Mouse (Mus musculus): ENCODE data around the gene Cenpo. TPM values are rescaled to one million over a fixed set of nuclear protein-coding genes. Genes with fewer than 3 reads are reported as not detected.

Cenpo gene
- polyA plus RNA-seq, 1 experiment = 7.7 TPM

DNA sequence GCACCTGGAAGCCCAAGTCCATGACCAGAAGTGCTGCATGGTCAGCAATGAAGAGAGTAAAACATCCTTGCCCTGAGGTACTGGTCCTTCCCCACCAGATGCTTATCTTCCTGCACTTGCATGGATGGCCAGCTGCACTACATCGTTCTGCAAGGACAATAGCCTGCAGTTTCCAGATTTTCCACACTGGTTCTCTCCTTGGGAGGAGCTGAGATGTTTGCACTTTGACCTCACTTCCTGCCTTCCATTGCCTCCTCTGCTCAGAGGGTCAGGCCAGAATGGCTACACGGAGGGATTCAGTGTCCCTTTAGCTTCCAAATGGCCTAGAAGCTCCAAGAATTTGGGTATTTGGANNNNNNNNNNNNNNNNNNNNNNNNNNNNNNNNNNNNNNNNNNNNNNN, 49.4 kb downstream of the Cenpo start:
- Histone ChIP-seq H3K4me3 (ENCODE audit: insufficient read depth, low read length) (no peak overlapping the region), H3K27ac (ENCODE audit: insufficient read depth, low read length) (no peak overlapping the region), H3K4me1 (ENCODE audit: control insufficient read depth, insufficient read depth, low read length) (peaks cover 1% of the 10 kb centered on the region; the same call in 1 of the 2 replicates)
- TF ChIP-seq CTCF (IDR thresholded peaks at IDR 0.05; ENCODE audit: extremely low read depth, insufficient read depth, low read length) (no peak), POLR2A (IDR thresholded peaks at IDR 0.05; ENCODE audit: extremely low read depth, insufficient read depth, low read length) (no peak)

DNA sequence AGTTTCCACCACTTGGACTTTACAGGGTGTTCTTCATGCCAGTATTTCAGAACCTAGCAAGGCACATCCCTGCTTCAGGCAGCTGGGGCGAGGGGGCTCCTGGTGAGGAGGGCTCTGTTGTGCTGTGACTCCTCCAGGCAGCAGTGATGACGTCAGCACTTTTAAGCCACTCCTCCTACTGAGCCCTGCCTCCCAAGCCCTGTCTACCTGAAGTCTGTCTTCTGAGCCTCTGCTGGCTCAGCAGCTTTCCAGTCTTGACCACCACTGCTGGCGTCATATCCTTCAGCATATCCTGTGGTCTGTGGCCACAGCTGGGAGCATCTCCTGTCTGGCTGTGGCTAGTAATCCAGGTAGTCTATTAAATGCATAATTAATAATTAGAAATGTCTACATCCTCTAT, 53.6 kb downstream of the Cenpo start:
- H3K27ac ChIP-seq (ENCODE audit: insufficient read depth, low read length) = no peak overlapping the region

GRCm38 (mm10) chr12:4179671-4180233, 54.3 kb downstream of the Cenpo start:
- H3K4me1 ChIP-seq (ENCODE audit: control insufficient read depth, insufficient read depth, low read length) = no peaks in the 10 kb centered on the region
- H3K4me3 ChIP-seq (ENCODE audit: insufficient read depth, low read length) = no peak overlapping the region
- no peak overlapping the region for H3K27ac ChIP-seq (ENCODE audit: insufficient read depth, low read length)
- no peak for TF ChIP-seq CTCF (IDR thresholded peaks at IDR 0.05; ENCODE audit: extremely low read depth, insufficient read depth, low read length)
- no peak for TF ChIP-seq POLR2A (IDR thresholded peaks at IDR 0.05; ENCODE audit: extremely low read depth, insufficient read depth, low read length)

More for the DNA sequence above, 53.6 kb downstream of the Cenpo start:
- H3K4me1 ChIP-seq (ENCODE audit: control insufficient read depth, insufficient read depth, low read length) = no peaks in the 10 kb centered on the region
- TF ChIP-seq CTCF (IDR thresholded peaks at IDR 0.05; ENCODE audit: extremely low read depth, insufficient read depth, low read length) = no peak
- no peak for TF ChIP-seq POLR2A (IDR thresholded peaks at IDR 0.05; ENCODE audit: extremely low read depth, insufficient read depth, low read length)
- H3K4me3 ChIP-seq (ENCODE audit: insufficient read depth, low read length) = no peak overlapping the region

- Histone ChIP-seq H3K4me3 (ENCODE audit: insufficient read depth, low read length) (no peak overlapping the region), H3K27ac (ENCODE audit: insufficient read depth, low read length) (no peak overlapping the region), H3K4me1 (ENCODE audit: control insufficient read depth, insufficient read depth, low read length) (no peaks in the 10 kb centered on the region)
- TF ChIP-seq CTCF (IDR thresholded peaks at IDR 0.05; ENCODE audit: extremely low read depth, insufficient read depth, low read length) (no peak), POLR2A (IDR thresholded peaks at IDR 0.05; ENCODE audit: extremely low read depth, insufficient read depth, low read length) (no peak)
These were observed 55.3 kb downstream of the Cenpo start for GRCm38 (mm10) chr12:4178839-4179238.

DNA sequence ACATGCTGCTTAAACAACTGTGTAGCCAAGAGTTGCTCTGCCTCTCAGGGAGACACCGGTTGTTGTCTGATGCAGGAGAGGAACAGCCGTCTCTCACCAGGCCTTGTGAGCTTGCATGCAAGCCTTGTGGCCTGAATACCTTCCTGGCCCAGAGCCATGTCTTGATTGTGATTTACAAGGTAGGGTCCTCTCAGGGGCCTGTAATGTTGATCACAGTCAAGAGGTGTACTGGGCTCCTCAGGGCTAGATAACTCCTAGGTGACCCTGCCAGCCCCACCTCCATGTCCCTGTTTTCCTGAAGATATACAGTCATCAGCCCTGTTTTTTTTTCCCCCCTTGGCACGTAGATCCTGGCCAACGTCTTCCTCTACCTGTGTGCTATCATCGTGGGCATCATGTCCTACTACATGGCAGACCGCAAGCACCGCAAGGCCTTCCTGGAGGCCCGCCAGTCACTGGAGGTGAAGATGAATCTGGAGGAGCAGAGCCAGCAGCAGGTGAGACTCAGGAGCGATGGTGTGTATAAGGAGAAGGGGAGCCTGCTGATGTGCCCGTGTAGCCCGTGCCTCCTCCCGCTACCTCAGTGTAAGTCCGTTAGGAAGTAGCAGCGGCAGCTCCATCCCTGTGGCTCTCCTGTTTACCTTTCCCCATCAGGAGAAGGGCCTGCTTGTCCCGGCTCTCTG, 60.8 kb downstream of the Cenpo start:
- TF ChIP-seq POLR2A (IDR thresholded peaks at IDR 0.05; ENCODE audit: extremely low read depth, insufficient read depth, low read length) (no peak), CTCF (IDR thresholded peaks at IDR 0.05; ENCODE audit: extremely low read depth, insufficient read depth, low read length) (no peak)
- Histone ChIP-seq H3K4me1 (ENCODE audit: control insufficient read depth, insufficient read depth, low read length) (no peaks in the 10 kb centered on the region), H3K27ac (ENCODE audit: insufficient read depth, low read length) (no peak overlapping the region), H3K4me3 (ENCODE audit: insufficient read depth, low read length) (no peak overlapping the region)

GRCm38 (mm10) chr12:4169622-4170021, 64.5 kb downstream of the Cenpo start:
- Histone ChIP-seq H3K4me1 (ENCODE audit: control insufficient read depth, insufficient read depth, low read length) (0 out of 2 replicates have a peak, but pooled peaks cover 5% of the 10 kb centered on the region), H3K27ac (ENCODE audit: insufficient read depth, low read length) (no peak overlapping the region), H3K4me3 (ENCODE audit: insufficient read depth, low read length) (no peak overlapping the region)
- TF ChIP-seq POLR2A (IDR thresholded peaks at IDR 0.05; ENCODE audit: extremely low read depth, insufficient read depth, low read length) (no peak), CTCF (IDR thresholded peaks at IDR 0.05; ENCODE audit: extremely low read depth, insufficient read depth, low read length) (no peak)

DNA sequence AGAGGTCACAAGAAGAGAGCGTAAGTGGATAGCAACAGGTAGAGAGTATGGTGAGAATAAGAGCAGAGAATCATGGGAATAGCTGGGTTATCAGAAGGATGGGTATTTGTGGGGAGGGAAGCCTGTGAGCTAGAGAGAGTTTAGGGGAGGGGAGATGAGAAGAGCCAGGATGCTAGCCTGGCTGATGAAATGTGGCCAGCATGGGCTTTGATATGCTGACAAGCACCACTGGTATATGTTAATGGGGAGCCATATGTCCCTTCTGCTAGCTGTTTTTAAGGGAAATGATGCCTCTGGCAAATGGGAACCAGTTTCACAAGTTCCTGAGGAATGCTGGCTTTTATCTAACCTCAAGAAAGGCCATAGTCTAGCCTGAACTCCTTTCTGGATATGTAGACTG, 65.0 kb downstream of the Cenpo start:
- no peak for TF ChIP-seq POLR2A (IDR thresholded peaks at IDR 0.05; ENCODE audit: extremely low read depth, insufficient read depth, low read length)
- no peak for TF ChIP-seq CTCF (IDR thresholded peaks at IDR 0.05; ENCODE audit: extremely low read depth, insufficient read depth, low read length)
- H3K4me3 ChIP-seq (ENCODE audit: insufficient read depth, low read length) = no peak overlapping the region
- H3K27ac ChIP-seq (ENCODE audit: insufficient read depth, low read length) = no peak overlapping the region
- 0 out of 2 replicates have a peak, but pooled peaks cover 5% of the 10 kb centered on the region for H3K4me1 ChIP-seq (ENCODE audit: control insufficient read depth, insufficient read depth, low read length)

DNA sequence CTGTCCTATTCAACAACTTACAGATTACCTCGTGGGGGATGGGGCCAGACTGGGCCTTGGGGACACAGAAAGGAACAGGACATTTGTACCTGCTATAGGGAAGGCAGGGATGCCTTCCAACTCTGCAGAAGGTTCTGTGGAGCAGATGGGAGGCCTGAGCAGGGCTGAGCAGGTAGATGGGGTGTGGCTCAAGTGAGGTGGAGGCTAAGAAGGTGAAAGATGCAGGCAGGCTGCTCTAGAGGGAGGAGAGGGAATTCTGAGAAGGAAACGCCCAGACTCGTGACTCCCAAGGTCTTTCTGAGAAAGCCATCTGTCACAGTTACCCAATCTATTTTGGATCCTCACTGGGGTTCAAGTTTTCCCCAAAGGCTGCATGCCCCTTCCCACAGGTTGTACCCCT, 67.1 kb downstream of the Cenpo start:
- H3K4me3 ChIP-seq (ENCODE audit: insufficient read depth, low read length) = no peak overlapping the region
- TF ChIP-seq CTCF (IDR thresholded peaks at IDR 0.05; ENCODE audit: extremely low read depth, insufficient read depth, low read length) (no peak), POLR2A (IDR thresholded peaks at IDR 0.05; ENCODE audit: extremely low read depth, insufficient read depth, low read length) (no peak)
- no peak overlapping the region for H3K27ac ChIP-seq (ENCODE audit: insufficient read depth, low read length)
- H3K4me1 ChIP-seq (ENCODE audit: control insufficient read depth, insufficient read depth, low read length) = 0 out of 2 replicates have a peak, but pooled peaks cover 5% of the 10 kb centered on the region

- 0 out of 2 replicates have a peak, but pooled peaks cover 5% of the 10 kb centered on the region for H3K4me1 ChIP-seq (ENCODE audit: control insufficient read depth, insufficient read depth, low read length)
- TF ChIP-seq CTCF (IDR thresholded peaks at IDR 0.05; ENCODE audit: extremely low read depth, insufficient read depth, low read length) (no peak), POLR2A (IDR thresholded peaks at IDR 0.05; ENCODE audit: extremely low read depth, insufficient read depth, low read length) (no peak)
- no peak overlapping the region for H3K4me3 ChIP-seq (ENCODE audit: insufficient read depth, low read length)
- no peak overlapping the region for H3K27ac ChIP-seq (ENCODE audit: insufficient read depth, low read length)
These were observed 71.2 kb downstream of the Cenpo start for GRCm38 (mm10) chr12:4162886-4163285.

GRCm38 (mm10) chr12:4160322-4160721, 73.8 kb downstream of the Cenpo start:
- H3K27ac ChIP-seq (ENCODE audit: insufficient read depth, low read length) = no peak overlapping the region
- H3K4me1 ChIP-seq (ENCODE audit: control insufficient read depth, insufficient read depth, low read length) = no peaks in the 10 kb centered on the region
- no peak overlapping the region for H3K4me3 ChIP-seq (ENCODE audit: insufficient read depth, low read length)
- TF ChIP-seq POLR2A (IDR thresholded peaks at IDR 0.05; ENCODE audit: extremely low read depth, insufficient read depth, low read length) (no peak), CTCF (IDR thresholded peaks at IDR 0.05; ENCODE audit: extremely low read depth, insufficient read depth, low read length) (no peak)
